Mouse (Mus musculus) lung, adult 2 months (tissue): ENCODE measurements around the gene Snx27.

Experiments
- CTCF ChIP-seq: fragments of 200-500 bp; IDR thresholded peaks from 2 replicates; pipeline ENCODE4 v1.5.1; 2011; ENCODE audit warnings: mild to moderate bottlenecking, low read length, control low read depth; ENCODE audit not compliant: insufficient read depth
- POLR2A ChIP-seq: fragments of 200-500 bp; IDR thresholded peaks from 2 replicates; pipeline ENCODE4 v1.6.1; 2011; ENCODE audit warnings: low read depth, mild to moderate bottlenecking, control low read depth, low read length, borderline replicate concordance; ENCODE audit errors: extremely low read depth

GRCm38 (mm10) chr3:94582944-94583343, 428 bp upstream of the Snx27 start:
- no peak for TF ChIP-seq POLR2A
- no peak for TF ChIP-seq CTCF
